Mouse (Mus musculus): ENCODE results near the gene Gm10840. TPM values are rescaled to one million over a fixed set of nuclear protein-coding genes. Genes with fewer than 3 reads are reported as not detected.
"Not testable (repeated sequence)": the region's sequence is repeated elsewhere in the genome, so short reads cannot be mapped to it uniquely, and the experiment has no call there.

Gene Gm10840
- polyA plus RNA-seq (2012; ENCODE audit: insufficient read depth, insufficient read length, missing spikeins): not detected in 2 replicates

GRCm38 (mm10) chr11:106160841-106161721 lies at the start of gene Gm10840, which contains the start of gene Limd2:
Gm10840 (plus strand) TSS chr11:106160850.
Limd2 (minus strand) TSS chr11:106160860.
- H3K4me3 ChIP-seq (ENCODE audit: insufficient read depth, low read depth, low read length): peak within 1 kb of the TSS; percentile 67
- peaks cover 18% of the 10 kb centered on the region for H3K4me1 ChIP-seq (ENCODE audit: control insufficient read depth, insufficient read depth, insufficient read length, low read length)
- peak within 1 kb of the TSS; percentile 76 for H3K27ac ChIP-seq (replicated peaks; ENCODE audit: low read depth, low read length)

DNA sequence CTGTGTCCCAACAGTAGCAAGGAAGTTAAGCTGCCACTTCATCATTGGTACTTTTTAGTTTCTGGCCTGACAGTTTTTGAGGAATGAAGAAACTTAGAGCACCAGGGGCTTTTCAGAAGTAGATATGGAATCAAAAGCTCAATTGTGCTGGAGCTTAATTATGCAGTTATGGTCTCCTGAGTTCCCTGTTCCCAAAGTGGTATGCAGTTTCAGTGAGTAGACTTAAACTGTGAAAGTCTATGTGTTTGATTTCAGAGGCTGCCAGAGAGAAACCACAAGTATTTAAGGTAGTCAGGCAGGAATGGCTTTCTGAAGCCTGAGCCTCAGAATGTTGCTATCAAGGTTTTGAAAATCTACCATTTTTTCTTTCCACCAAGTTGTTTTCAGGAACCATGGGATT lies 49.0 kb upstream of the Gm10840 start:
- Histone ChIP-seq H3K27ac (replicated peaks; ENCODE audit: low read depth, low read length) (no peak overlapping the region), H3K4me3 (ENCODE audit: insufficient read depth, low read depth, low read length) (no peak overlapping the region), H3K4me1 (ENCODE audit: control insufficient read depth, insufficient read depth, insufficient read length, low read length) (no peaks in the 10 kb centered on the region; the same call in 1 of the 2 replicates)

DNA sequence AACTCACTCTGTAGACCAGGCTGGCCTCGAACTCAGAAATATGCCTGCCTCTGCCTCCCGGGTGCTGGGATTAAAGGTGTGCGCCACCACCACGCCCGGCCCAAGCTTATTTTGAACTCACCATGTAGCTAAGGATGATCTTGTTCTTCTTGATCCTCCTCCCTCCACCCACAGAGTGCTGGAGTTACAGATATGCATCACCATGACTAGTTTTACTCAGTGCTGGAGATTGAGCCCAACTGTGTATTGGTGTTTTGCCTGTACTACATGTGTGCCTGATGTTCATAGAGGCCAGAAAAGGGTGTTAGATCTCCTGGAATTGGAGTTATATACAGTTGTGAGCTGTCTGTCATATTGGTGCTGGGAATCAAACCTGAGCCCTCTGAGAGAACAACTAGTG lies 38.4 kb upstream of the Gm10840 start:
- Histone ChIP-seq H3K27ac (replicated peaks; ENCODE audit: low read depth, low read length) (peak overlapping the region; percentile 74), H3K4me3 (ENCODE audit: insufficient read depth, low read depth, low read length) (no peak overlapping the region), H3K4me1 (ENCODE audit: control insufficient read depth, insufficient read depth, insufficient read length, low read length) (peaks cover 3% of the 10 kb centered on the region)

- Histone ChIP-seq H3K27ac (replicated peaks; ENCODE audit: low read depth, low read length) (peak overlapping the region; percentile 74), H3K4me3 (ENCODE audit: insufficient read depth, low read depth, low read length) (no peak overlapping the region), H3K4me1 (ENCODE audit: control insufficient read depth, insufficient read depth, insufficient read length, low read length) (peaks cover 3% of the 10 kb centered on the region)
Observed at GRCm38 (mm10) chr11:106122736-106123135, 37.9 kb upstream of the Gm10840 start.

DNA sequence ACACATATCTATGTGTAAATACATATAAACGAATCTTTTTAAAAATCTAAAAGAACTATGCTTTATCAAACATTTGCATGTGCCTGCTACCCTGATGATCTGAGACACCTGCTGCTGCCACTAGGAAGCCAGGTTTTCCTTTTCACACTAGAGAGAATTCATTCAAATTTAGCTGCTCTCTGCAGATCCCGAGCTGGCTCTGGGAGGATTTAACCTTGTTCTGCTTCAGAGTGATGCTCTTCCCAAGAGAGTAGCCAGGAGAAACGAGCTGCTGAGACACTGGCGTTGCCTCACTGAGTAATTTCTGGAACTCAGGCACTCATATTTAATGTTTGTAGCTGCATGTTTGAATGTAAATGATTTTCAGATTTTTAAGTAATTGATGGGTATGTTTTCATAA lies 35.9 kb upstream of the Gm10840 start:
- H3K4me3 ChIP-seq (ENCODE audit: insufficient read depth, low read depth, low read length): no peak overlapping the region
- peaks cover 3% of the 10 kb centered on the region for H3K4me1 ChIP-seq (ENCODE audit: control insufficient read depth, insufficient read depth, insufficient read length, low read length)
- no peak overlapping the region for H3K27ac ChIP-seq (replicated peaks; ENCODE audit: low read depth, low read length)

DNA sequence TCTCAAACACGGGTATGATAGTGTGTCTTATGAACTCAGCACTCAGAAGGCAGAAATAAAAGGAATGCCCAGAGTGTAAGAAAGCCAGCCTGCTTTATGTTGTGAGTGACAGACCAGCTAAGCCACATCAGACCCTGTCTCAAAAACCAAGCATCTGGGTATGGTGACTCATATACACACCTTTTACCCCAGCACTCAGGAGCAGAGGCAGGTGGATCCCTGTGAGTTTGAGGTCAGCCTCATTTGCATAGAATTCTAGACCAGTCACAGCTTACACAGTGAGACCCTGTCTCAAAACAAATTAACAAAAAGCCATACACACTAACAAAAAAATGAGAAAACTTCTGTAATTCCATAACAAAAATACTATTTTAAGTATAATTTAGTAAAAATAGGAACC lies 34.8 kb upstream of the Gm10840 start:
- H3K4me3 ChIP-seq (ENCODE audit: insufficient read depth, low read depth, low read length): no peak overlapping the region
- H3K27ac ChIP-seq (replicated peaks; ENCODE audit: low read depth, low read length): no peak overlapping the region
- peaks cover 3% of the 10 kb centered on the region for H3K4me1 ChIP-seq (ENCODE audit: control insufficient read depth, insufficient read depth, insufficient read length, low read length)

DNA sequence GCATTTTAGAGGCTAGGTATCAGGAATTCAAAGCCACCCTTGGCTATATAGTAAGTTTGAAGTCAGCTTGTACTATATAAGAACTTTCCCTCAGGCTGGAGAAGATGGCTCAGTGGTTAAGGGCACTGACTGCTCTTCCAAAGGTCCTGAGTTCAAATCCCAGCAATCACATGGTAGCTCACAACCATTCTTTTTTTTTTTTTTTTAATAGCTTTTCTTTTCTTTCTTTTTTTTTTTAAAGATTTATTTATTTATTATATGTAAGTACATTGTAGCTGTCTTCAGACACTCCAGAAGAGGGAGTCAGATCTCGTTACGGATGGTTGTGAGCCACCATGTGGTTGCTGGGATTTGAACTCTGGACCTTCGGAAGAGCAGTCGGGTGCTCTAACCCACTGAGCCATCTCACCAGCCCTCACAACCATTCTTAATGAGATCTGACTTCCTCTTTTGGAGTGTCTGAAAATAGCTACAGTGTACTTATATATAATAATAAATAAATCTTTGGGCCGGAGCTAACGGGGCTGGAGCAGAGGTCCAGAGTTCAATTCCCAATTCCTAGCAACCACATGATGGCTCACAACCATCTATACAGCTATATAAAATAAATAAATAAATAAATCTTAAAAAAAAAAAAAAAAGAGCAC lies 33.8 kb upstream of the Gm10840 start:
- H3K4me1 ChIP-seq (ENCODE audit: control insufficient read depth, insufficient read depth, insufficient read length, low read length); H3K4me3 ChIP-seq (ENCODE audit: insufficient read depth, low read depth, low read length); H3K27ac ChIP-seq (replicated peaks; ENCODE audit: low read depth, low read length): not testable (repeated sequence)

- H3K4me3 ChIP-seq (ENCODE audit: insufficient read depth, low read depth, low read length): no peak overlapping the region
- H3K27ac ChIP-seq (replicated peaks; ENCODE audit: low read depth, low read length): no peak overlapping the region
- no peaks in the 10 kb centered on the region for H3K4me1 ChIP-seq (ENCODE audit: control insufficient read depth, insufficient read depth, insufficient read length, low read length)
Observed at GRCm38 (mm10) chr11:106129477-106129876, 31.2 kb upstream of the Gm10840 start.

- Histone ChIP-seq H3K27ac (replicated peaks; ENCODE audit: low read depth, low read length) (no peak overlapping the region), H3K4me1 (ENCODE audit: control insufficient read depth, insufficient read depth, insufficient read length, low read length) (peaks cover 5% of the 10 kb centered on the region), H3K4me3 (ENCODE audit: insufficient read depth, low read depth, low read length) (no peak overlapping the region)
Observed at GRCm38 (mm10) chr11:106132516-106132915, 28.1 kb upstream of the Gm10840 start.

DNA sequence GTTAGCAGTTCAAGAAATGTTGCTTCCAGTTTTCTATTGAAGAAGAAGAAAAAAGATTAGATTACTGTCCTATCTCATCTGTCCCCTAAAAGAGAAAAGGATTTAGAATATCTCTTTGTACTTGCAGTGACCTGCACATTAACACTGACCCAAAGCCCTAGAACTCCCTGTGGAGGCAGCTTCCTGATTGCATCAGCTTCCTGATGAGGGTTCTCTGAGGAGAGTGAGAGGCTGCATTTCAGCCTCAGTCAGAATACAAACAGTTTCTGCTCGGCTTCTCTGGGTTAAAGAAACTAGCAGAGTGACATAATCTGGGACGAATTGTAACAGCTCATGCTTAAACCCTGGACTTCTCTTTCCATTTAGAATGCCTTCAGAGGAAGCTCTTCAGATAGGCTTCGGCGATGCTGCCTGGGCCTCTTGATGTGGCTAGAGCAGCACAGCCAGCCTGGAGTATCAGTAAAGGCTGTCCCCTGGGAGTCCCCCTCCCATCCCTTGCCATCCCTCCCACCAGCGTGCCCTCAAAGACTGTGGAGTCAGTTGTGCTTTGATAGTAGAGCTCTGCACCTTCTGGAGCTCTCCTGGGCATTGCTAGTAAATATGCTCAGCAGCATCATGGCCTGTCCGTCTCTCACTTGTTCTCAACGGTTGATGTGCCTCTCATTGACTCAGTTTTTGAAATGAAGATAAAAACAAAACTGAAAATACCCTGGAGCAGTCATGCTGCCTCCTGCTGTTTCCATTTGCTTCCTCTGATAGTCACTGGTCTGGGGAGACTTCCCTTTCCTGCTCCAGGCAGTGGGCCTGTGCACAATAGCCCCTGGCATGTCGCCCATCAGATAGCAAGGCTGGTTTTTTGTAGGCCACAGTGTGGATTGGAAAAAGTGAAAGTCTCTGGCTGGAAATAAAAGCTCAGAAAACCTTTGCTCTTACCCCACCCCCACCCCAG lies 25.8 kb upstream of the Gm10840 start:
- H3K4me1 ChIP-seq (ENCODE audit: control insufficient read depth, insufficient read depth, insufficient read length, low read length): peaks cover 5% of the 10 kb centered on the region
- peak overlapping the region; percentile 43 for H3K4me3 ChIP-seq (ENCODE audit: insufficient read depth, low read depth, low read length)

GRCm38 (mm10) chr11:106151219-106151618 lies 9.4 kb upstream of the Gm10840 start:
- no peak overlapping the region for H3K4me3 ChIP-seq (ENCODE audit: insufficient read depth, low read depth, low read length)
- H3K27ac ChIP-seq (replicated peaks; ENCODE audit: low read depth, low read length): no peak overlapping the region
- H3K4me1 ChIP-seq (ENCODE audit: control insufficient read depth, insufficient read depth, insufficient read length, low read length): no peaks in the 10 kb centered on the region

More for the DNA sequence above, 25.8 kb upstream of the Gm10840 start:
- peak overlapping the region; percentile 88 for H3K27ac ChIP-seq (replicated peaks; ENCODE audit: low read depth, low read length)

GRCm38 (mm10) chr11:106152132-106152531 lies 8.5 kb upstream of the Gm10840 start:
- H3K27ac ChIP-seq (replicated peaks; ENCODE audit: low read depth, low read length): no peak overlapping the region
- no peak overlapping the region for H3K4me3 ChIP-seq (ENCODE audit: insufficient read depth, low read depth, low read length)

GRCm38 (mm10) chr11:106154091-106154490 lies 6.6 kb upstream of the Gm10840 start:
- Histone ChIP-seq H3K27ac (replicated peaks; ENCODE audit: low read depth, low read length) (no peak overlapping the region), H3K4me3 (ENCODE audit: insufficient read depth, low read depth, low read length) (no peak overlapping the region), H3K4me1 (ENCODE audit: control insufficient read depth, insufficient read depth, insufficient read length, low read length) (peaks cover 3% of the 10 kb centered on the region; the same call in 1 of the 2 replicates)

More at GRCm38 (mm10) chr11:106152132-106152531, 8.5 kb upstream of the Gm10840 start:
- peaks cover under 1% of the 10 kb centered on the region; the same call in 1 of the 2 replicates for H3K4me1 ChIP-seq (ENCODE audit: control insufficient read depth, insufficient read depth, insufficient read length, low read length)

- Histone ChIP-seq H3K4me3 (ENCODE audit: insufficient read depth, low read depth, low read length) (no peak overlapping the region), H3K4me1 (ENCODE audit: control insufficient read depth, insufficient read depth, insufficient read length, low read length) (peaks cover 5% of the 10 kb centered on the region; the same call in 1 of the 2 replicates), H3K27ac (replicated peaks; ENCODE audit: low read depth, low read length) (no peak overlapping the region)
Observed at GRCm38 (mm10) chr11:106154770-106155169, 5.9 kb upstream of the Gm10840 start.

All from brown adipose tissue, adult 24 weeks (tissue).